Mouse (Mus musculus) midbrain, embryonic 16.5 days (tissue): Measurements from ENCODE around the gene Rhob. TPM values are rescaled to one million over a fixed set of nuclear protein-coding genes. Genes with fewer than 3 reads are reported as not detected.

Experiments used
- ATAC-seq: fragments of 200-750 bp; cut with Nextera tagmentation; 2 replicates; pipeline ENCODE4 v1.8.0; 2017; ENCODE audit warnings: moderate TSS enrichment
- H3K27ac ChIP-seq: fragments of 300-500 bp; sonication (generic); 2 replicates; pipeline ENCODE4 v1.5.1; 2014; ENCODE audit warnings: mild to moderate bottlenecking, low read length, mixed read lengths
- H3K27me3 ChIP-seq: fragments of 300-500 bp; sonication (generic); 2 replicates; pipeline ENCODE4 v1.6.1; 2014; ENCODE audit warnings: low read depth, low read length, mixed read lengths; ENCODE audit not compliant: control insufficient read depth, insufficient read depth
- H3K36me3 ChIP-seq: fragments of 300-500 bp; sonication (generic); 2 replicates; pipeline ENCODE4 v1.6.1; 2014; ENCODE audit warnings: mild to moderate bottlenecking, low read length, moderate library complexity, mixed read lengths; ENCODE audit not compliant: control insufficient read depth, insufficient read depth
- H3K4me1 ChIP-seq: fragments of 300-500 bp; sonication (generic); 2 replicates; pipeline ENCODE4 v1.6.1; 2014; ENCODE audit warnings: mild to moderate bottlenecking, low read length, mixed read lengths; ENCODE audit not compliant: control insufficient read depth, insufficient read depth
- H3K4me2 ChIP-seq: fragments of 300-500 bp; sonication (generic); 2 replicates; pipeline ENCODE4 v1.6.1; 2014; ENCODE audit warnings: mild to moderate bottlenecking, low read length, mixed read lengths
- H3K4me3 ChIP-seq: fragments of 300-500 bp; sonication (generic); 2 replicates; pipeline ENCODE4 v1.5.1; 2014; ENCODE audit warnings: low read depth, mild to moderate bottlenecking, low read length, moderate library complexity, mixed read lengths
- H3K9ac ChIP-seq: fragments of 300-500 bp; sonication (generic); 2 replicates; pipeline ENCODE4 v1.6.1; 2014; ENCODE audit warnings: low read depth, low read length, mixed read lengths
- H3K9me3 ChIP-seq: fragments of 300-500 bp; sonication (generic); replicated peaks from 2 replicates; pipeline ENCODE4 v1.6.1; 2014; ENCODE audit warnings: mild to moderate bottlenecking, low read length, mixed read lengths; ENCODE audit not compliant: control insufficient read depth, poor library complexity, severe bottlenecking
- WGBS: fragments of 180-500 bp; shearing (Covaris S2); extraction: QIAGEN DNeasy Blood & Tissue Kit; methylation state at CpG from one replicate; pipeline ENCODE4 v1.1.7; 2014; 5-methylcytosine and 5-hydroxymethylcytosine counted together
- polyA plus RNA-seq: library from polyadenylated mRNA; unstranded; fragments of >200 nt; fragmentation: Nextera tagmentation; extraction: Ambion mirVana; gene quantifications from 2 replicates; pipeline ENCODE4 v1.2.1, GENCODE M21; 2015

The Rhob gene
- polyA plus RNA-seq, 1 experiment from 2014 or later = 80.0 TPM

GRCm38 (mm10) chr12:8499001-8499870 is 573 bp downstream of the Rhob start:
- ATAC-seq = peak; percentile 53
- peaks cover 30% of the 10 kb centered on the region for H3K4me1 ChIP-seq
- peak overlapping the region; percentile 89 for H3K4me3 ChIP-seq
- H3K36me3 ChIP-seq = no peaks in the 10 kb centered on the region
- peak overlapping the region; percentile 94 for H3K4me2 ChIP-seq
- no peaks in the 10 kb centered on the region for H3K27me3 ChIP-seq
- H3K9me3 ChIP-seq = no peaks in the 10 kb centered on the region
- under 1% methylated on average over 94 of the region's 99 CpGs for WGBS
- H3K9ac ChIP-seq = peak overlapping the region; percentile 100
- peak overlapping the region; percentile 100 for H3K27ac ChIP-seq

- Histone ChIP-seq H3K4me1 (peaks cover 30% of the 10 kb centered on the region), H3K27me3 (no peaks in the 10 kb centered on the region), H3K9ac (peak overlapping the region; percentile 100), H3K27ac (peak overlapping the region; percentile 100), H3K36me3 (no peaks in the 10 kb centered on the region), H3K4me2 (peak overlapping the region; percentile 94), H3K9me3 (no peaks in the 10 kb centered on the region), H3K4me3 (peak overlapping the region; percentile 89)
- ATAC-seq = peak; percentile 5; the same call in 1 of the 2 replicates
- WGBS = 1% methylated on average over 13 of the region's 13 CpGs
Measured at GRCm38 (mm10) chr12:8498591-8499000, 1.2 kb downstream of the Rhob start.

GRCm38 (mm10) chr12:8498148-8498571 is 1.6 kb downstream of the Rhob start:
- Histone ChIP-seq H3K36me3 (no peaks in the 10 kb centered on the region), H3K27me3 (no peaks in the 10 kb centered on the region), H3K4me3 (peak overlapping the region; percentile 89), H3K4me1 (peaks cover 30% of the 10 kb centered on the region), H3K27ac (peak overlapping the region; percentile 100), H3K4me2 (peak overlapping the region; percentile 94), H3K9ac (peak overlapping the region; percentile 100), H3K9me3 (no peaks in the 10 kb centered on the region)
- no peak for ATAC-seq
- 4% methylated on average over 8 of the region's 8 CpGs for WGBS

GRCm38 (mm10) chr12:8497314-8497706 is 2.5 kb downstream of the Rhob start:
- no peak for ATAC-seq
- Histone ChIP-seq H3K27ac (no peak overlapping the region), H3K36me3 (no peaks in the 10 kb centered on the region), H3K4me1 (peaks cover 30% of the 10 kb centered on the region), H3K4me3 (peak overlapping the region; percentile 89), H3K4me2 (peak overlapping the region; percentile 94), H3K9me3 (no peaks in the 10 kb centered on the region), H3K27me3 (no peaks in the 10 kb centered on the region), H3K9ac (peak overlapping the region; percentile 55; the same call in 1 of the 2 replicates)
- 19% methylated on average over 2 of the region's 2 CpGs for WGBS

- peak overlapping the region; percentile 94 for H3K4me2 ChIP-seq
- peak overlapping the region; percentile 89 for H3K4me3 ChIP-seq
- no peaks in the 10 kb centered on the region for H3K27me3 ChIP-seq
- no peaks in the 10 kb centered on the region for H3K9me3 ChIP-seq
- no peaks in the 10 kb centered on the region for H3K36me3 ChIP-seq
- no peak for ATAC-seq
- H3K27ac ChIP-seq = peak overlapping the region; percentile 66; the same call in 1 of the 2 replicates
- 35% methylated on average over 2 of the region's 2 CpGs for WGBS
- H3K4me1 ChIP-seq = peaks cover 30% of the 10 kb centered on the region
- peak overlapping the region; percentile 51 for H3K9ac ChIP-seq
Measured at GRCm38 (mm10) chr12:8496679-8497313, 3.0 kb downstream of the Rhob start.

- Histone ChIP-seq H3K4me1 (peaks cover 28% of the 10 kb centered on the region), H3K27ac (peak overlapping the region; percentile 66), H3K36me3 (no peaks in the 10 kb centered on the region), H3K9me3 (no peaks in the 10 kb centered on the region), H3K4me2 (peak overlapping the region; percentile 94), H3K4me3 (peak overlapping the region; percentile 89), H3K9ac (peak overlapping the region; percentile 51), H3K27me3 (no peaks in the 10 kb centered on the region)
- 28% methylated on average over 14 of the region's 15 CpGs for WGBS
- no peak for ATAC-seq
Measured at GRCm38 (mm10) chr12:8495881-8496678, 3.7 kb downstream of the Rhob start.

GRCm38 (mm10) chr12:8494675-8495074 is 5.1 kb downstream of the Rhob start:
- WGBS = 95% methylated on average over 3 of the region's 3 CpGs
- Histone ChIP-seq H3K4me1 (peaks cover 21% of the 10 kb centered on the region), H3K4me2 (no peak overlapping the region), H3K27me3 (no peaks in the 10 kb centered on the region), H3K36me3 (no peaks in the 10 kb centered on the region), H3K27ac (no peak overlapping the region), H3K9ac (no peak overlapping the region), H3K4me3 (no peak overlapping the region), H3K9me3 (no peaks in the 10 kb centered on the region)
- no peak for ATAC-seq

GRCm38 (mm10) chr12:8493386-8493785 is 6.4 kb downstream of the Rhob start:
- no peak overlapping the region for H3K4me3 ChIP-seq
- no peaks in the 10 kb centered on the region for H3K9me3 ChIP-seq
- H3K4me1 ChIP-seq = peaks cover 21% of the 10 kb centered on the region
- no peak overlapping the region for H3K27ac ChIP-seq
- ATAC-seq = no peak
- no peaks in the 10 kb centered on the region for H3K36me3 ChIP-seq
- no peak overlapping the region for H3K9ac ChIP-seq
- no peak overlapping the region for H3K4me2 ChIP-seq
- 54% methylated on average over 3 of the region's 3 CpGs for WGBS
- H3K27me3 ChIP-seq = no peaks in the 10 kb centered on the region
